Mouse (Mus musculus) embryonic facial prominence, embryonic 14.5 days (tissue): Measurements from ENCODE around the gene Terb1. TPM values are rescaled to one million over a fixed set of nuclear protein-coding genes. Genes with fewer than 3 reads are reported as not detected.

Experiments
- ATAC-seq: fragments of 200-750 bp; cut with Nextera tagmentation; 2 replicates; pipeline ENCODE4 v1.8.0; 2017; ENCODE audit warnings: low read depth, moderate number of reproducible peaks, moderate TSS enrichment
- DNase-seq: peaks from one replicate; pipeline ENCODE4 v3.0.0-alpha.2; 2015; ENCODE audit warnings: low spot score
- H3K27ac ChIP-seq: fragments of 300-500 bp; sonication (generic); replicated peaks from 2 replicates; pipeline ENCODE4 v1.5.1; 2014; ENCODE audit warnings: low read depth, mild to moderate bottlenecking, low read length, moderate library complexity
- H3K27me3 ChIP-seq: fragments of 300-500 bp; sonication (generic); replicated peaks from 2 replicates; pipeline ENCODE4 v1.6.1; 2014; ENCODE audit warnings: low read length; ENCODE audit not compliant: control insufficient read depth, insufficient read depth
- H3K36me3 ChIP-seq: fragments of 300-500 bp; sonication (generic); 2 replicates; pipeline ENCODE4 v1.6.1; 2014; ENCODE audit warnings: low read length, mixed read lengths; ENCODE audit not compliant: control insufficient read depth, insufficient read depth
- H3K4me1 ChIP-seq: fragments of 300-500 bp; sonication (generic); 2 replicates; pipeline ENCODE4 v1.6.1; 2014; ENCODE audit warnings: antibody characterized with exemption, low read length; ENCODE audit not compliant: control insufficient read depth, insufficient read depth
- H3K4me2 ChIP-seq: fragments of 300-500 bp; sonication (generic); 2 replicates; pipeline ENCODE4 v1.6.1; 2014; ENCODE audit warnings: low read depth, mild to moderate bottlenecking, low read length, moderate library complexity, mixed read lengths
- H3K4me3 ChIP-seq: fragments of 300-500 bp; sonication (generic); 2 replicates; pipeline ENCODE4 v1.5.1; 2014; ENCODE audit warnings: low read depth, mild to moderate bottlenecking, low read length
- H3K9ac ChIP-seq: fragments of 300-500 bp; sonication (generic); 2 replicates; pipeline ENCODE4 v1.6.1; 2014; ENCODE audit warnings: low read depth, mild to moderate bottlenecking, low read length, moderate library complexity, mixed read lengths
- H3K9me3 ChIP-seq: fragments of 300-500 bp; sonication (generic); 2 replicates; pipeline ENCODE4 v1.6.1; 2016; ENCODE audit warnings: low read length; ENCODE audit not compliant: control insufficient read depth
- WGBS: fragments of 180-500 bp; shearing (Covaris S2); extraction: QIAGEN DNeasy Blood & Tissue Kit; methylation state at CpG from one replicate; pipeline ENCODE4 v1.1.7; 2014; 5-methylcytosine and 5-hydroxymethylcytosine counted together
- polyA plus RNA-seq: library from polyadenylated mRNA; unstranded; fragments of >200 nt; fragmentation: Nextera tagmentation; extraction: Ambion mirVana; gene quantifications from 2 replicates; pipeline ENCODE4 v1.2.1, GENCODE M21; 2014

Gene Terb1
- polyA plus RNA-seq, 1 experiment from 2014 or later: 0.53 TPM

GRCm38 (mm10) chr8:104443125-104443679 lies 66.5 kb downstream of the Terb1 start:
- H3K4me1 ChIP-seq: peaks cover 10% of the 10 kb centered on the region
- H3K4me3 ChIP-seq: peak overlapping the region; percentile 99
- no peaks in the 10 kb centered on the region for H3K27me3 ChIP-seq
- H3K9ac ChIP-seq: peak overlapping the region; percentile 97
- H3K27ac ChIP-seq: peak overlapping the region; percentile 91; the same call in 1 of the 2 replicates
- 61% methylated on average over 7 of the region's 7 CpGs for WGBS
- ATAC-seq (no peak), DNase-seq (no peak)
- H3K9me3 ChIP-seq: no peaks in the 10 kb centered on the region
- peak overlapping the region; percentile 66; the same call in 1 of the 2 replicates for H3K4me2 ChIP-seq
- peaks cover 28% of the 10 kb centered on the region for H3K36me3 ChIP-seq

GRCm38 (mm10) chr8:104442299-104443124 lies 67.2 kb downstream of the Terb1 start, which contains the start of gene Dync1li2:
Gene Dync1li2 (minus strand): TSS chr8:104443047.
- Histone ChIP-seq H3K4me2 (peak within 1 kb of the TSS; percentile 66), H3K27ac (peak within 1 kb of the TSS; percentile 91), H3K27me3 (no peaks in the 10 kb centered on the region), H3K4me3 (peak within 1 kb of the TSS; percentile 99), H3K36me3 (peaks cover 33% of the 10 kb centered on the region), H3K9ac (peak within 1 kb of the TSS; percentile 97), H3K9me3 (no peaks in the 10 kb centered on the region), H3K4me1 (peaks cover 10% of the 10 kb centered on the region)
- DNase-seq (peak; percentile 89), ATAC-seq (peak; percentile 92)
- WGBS: under 1% methylated on average over 56 of the region's 75 CpGs

GRCm38 (mm10) chr8:104441613-104442012 lies 68.1 kb downstream of the Terb1 start:
- Histone ChIP-seq H3K36me3 (peaks cover 42% of the 10 kb centered on the region), H3K4me2 (peak overlapping the region; percentile 66), H3K4me1 (peaks cover 10% of the 10 kb centered on the region), H3K27me3 (no peaks in the 10 kb centered on the region), H3K27ac (no peak overlapping the region), H3K9ac (peak overlapping the region; percentile 97), H3K4me3 (peak overlapping the region; percentile 99), H3K9me3 (no peaks in the 10 kb centered on the region)
- no peak for ATAC-seq
- no peak for DNase-seq
- 51% methylated on average over 7 of the region's 7 CpGs for WGBS

GRCm38 (mm10) chr8:104439461-104439860 lies 70.2 kb downstream of the Terb1 start:
- H3K9ac ChIP-seq: no peak overlapping the region
- WGBS: 95% methylated on average over 8 of the region's 8 CpGs
- H3K27ac ChIP-seq: no peak overlapping the region
- H3K27me3 ChIP-seq: no peaks in the 10 kb centered on the region
- no peak overlapping the region for H3K4me2 ChIP-seq
- H3K9me3 ChIP-seq: no peaks in the 10 kb centered on the region
- ATAC-seq: no peak
- H3K36me3 ChIP-seq: peaks cover 63% of the 10 kb centered on the region
- peaks cover 16% of the 10 kb centered on the region for H3K4me1 ChIP-seq
- H3K4me3 ChIP-seq: no peak overlapping the region
- no peak for DNase-seq

DNA sequence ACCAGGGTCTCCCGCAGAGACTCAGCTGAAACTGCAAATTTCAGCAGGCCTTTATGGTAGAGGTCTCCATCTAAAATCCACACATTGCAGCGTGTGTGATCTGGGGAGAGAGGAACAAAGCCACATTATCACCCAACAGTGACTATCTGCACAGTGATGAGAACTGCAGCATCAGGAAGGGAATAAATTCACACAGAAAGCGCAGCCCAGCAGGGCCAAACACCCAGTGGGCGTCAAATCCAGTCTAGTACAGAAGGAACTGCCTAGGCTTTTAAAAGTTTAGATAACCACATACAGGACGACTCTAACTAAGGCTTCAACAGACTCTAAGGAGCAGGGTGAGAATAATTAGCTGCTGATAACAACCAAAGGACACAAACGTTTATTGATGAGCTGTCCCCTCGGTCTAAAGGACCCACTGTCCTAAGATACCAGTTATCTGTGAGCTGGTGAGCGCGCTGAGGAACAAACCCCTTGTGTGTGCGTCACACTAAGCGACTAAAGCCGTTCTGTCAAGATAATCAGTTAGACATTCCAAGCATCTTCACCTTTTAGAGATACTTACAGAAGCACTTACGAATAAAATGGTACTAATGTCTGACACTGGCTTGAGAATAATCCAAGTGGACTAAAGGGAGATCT lies 72.1 kb downstream of the Terb1 start:
- Histone ChIP-seq H3K9me3 (no peaks in the 10 kb centered on the region), H3K27ac (no peak overlapping the region), H3K4me2 (no peak overlapping the region), H3K9ac (no peak overlapping the region), H3K36me3 (peaks cover 81% of the 10 kb centered on the region), H3K27me3 (no peaks in the 10 kb centered on the region), H3K4me1 (peaks cover 16% of the 10 kb centered on the region), H3K4me3 (no peak overlapping the region)
- DNase-seq (no peak), ATAC-seq (no peak)
- WGBS: 91% methylated on average over 13 of the region's 13 CpGs

DNA sequence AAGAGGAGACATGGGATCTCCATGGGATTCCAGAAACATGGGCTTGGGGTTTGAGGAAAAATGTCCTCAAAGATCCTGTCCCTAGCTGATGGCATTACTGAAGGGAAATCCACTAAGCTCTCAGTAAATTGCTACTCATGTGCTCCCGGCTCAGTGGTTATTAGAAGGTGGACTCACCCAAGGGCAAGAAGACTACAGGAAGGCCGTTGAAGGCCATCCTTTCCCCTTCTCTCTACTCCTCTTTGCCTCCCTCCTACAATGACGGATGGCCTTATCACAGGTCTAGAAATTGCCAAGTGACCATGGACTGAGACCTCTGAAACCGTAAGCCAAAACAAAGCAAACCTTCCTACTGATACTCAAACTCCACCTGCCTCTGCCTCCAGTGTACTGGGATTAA lies 73.1 kb downstream of the Terb1 start:
- WGBS: 94% methylated on average over 4 of the region's 4 CpGs
- no peak overlapping the region for H3K9ac ChIP-seq
- H3K4me2 ChIP-seq: no peak overlapping the region

GRCm38 (mm10) chr8:104436038-104436437 lies 73.7 kb downstream of the Terb1 start:
- H3K9me3 ChIP-seq: 0 out of 2 replicates have a peak, but pooled peaks cover 3% of the 10 kb centered on the region
- WGBS: 55% methylated on average over 12 of the region's 12 CpGs
- DNase-seq (peak; percentile 95), ATAC-seq (peak; percentile 96)
- H3K4me1 ChIP-seq: peaks cover 8% of the 10 kb centered on the region
- H3K36me3 ChIP-seq: peaks cover 97% of the 10 kb centered on the region
- no peak overlapping the region for H3K9ac ChIP-seq
- H3K4me2 ChIP-seq: no peak overlapping the region
- H3K27ac ChIP-seq: peak overlapping the region; percentile 73
- H3K27me3 ChIP-seq: no peaks in the 10 kb centered on the region
- H3K4me3 ChIP-seq: no peak overlapping the region

More for the DNA sequence above, 73.1 kb downstream of the Terb1 start:
- Histone ChIP-seq H3K4me1 (peaks cover 14% of the 10 kb centered on the region), H3K27me3 (no peaks in the 10 kb centered on the region), H3K36me3 (peaks cover 92% of the 10 kb centered on the region), H3K9me3 (0 out of 2 replicates have a peak, but pooled peaks cover 3% of the 10 kb centered on the region), H3K4me3 (no peak overlapping the region), H3K27ac (peak overlapping the region; percentile 73)
- ATAC-seq (no peak), DNase-seq (no peak)

DNA sequence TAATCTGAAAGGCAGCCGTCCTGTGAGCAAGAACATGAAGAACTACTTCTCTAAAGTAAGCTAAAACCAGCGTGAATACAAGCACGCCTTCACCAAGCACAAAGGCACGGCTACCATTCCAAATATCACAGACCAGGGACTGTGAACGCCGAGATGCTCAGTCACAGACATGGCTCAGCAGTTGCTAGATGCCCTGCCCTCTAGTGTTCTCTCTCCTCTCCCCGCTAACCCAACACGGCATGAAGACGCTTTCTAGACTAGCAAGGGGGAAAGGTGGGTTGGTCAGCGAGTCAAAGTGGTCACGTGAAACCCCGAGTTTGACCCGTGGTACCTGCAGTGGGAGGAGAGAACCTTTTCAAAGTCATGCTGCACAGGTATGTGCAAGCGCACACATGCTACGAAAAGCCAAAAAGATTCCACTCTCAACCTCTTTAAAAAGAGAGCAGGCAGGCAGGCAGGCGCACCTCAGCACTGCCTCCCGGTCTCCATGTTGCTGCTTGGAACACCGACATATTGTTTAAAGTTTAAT lies 74.8 kb downstream of the Terb1 start:
- H3K36me3 ChIP-seq: peaks cover 98% of the 10 kb centered on the region

More for the DNA sequence above, 74.8 kb downstream of the Terb1 start:
- no peak overlapping the region for H3K4me3 ChIP-seq
- H3K4me2 ChIP-seq: no peak overlapping the region
- H3K27ac ChIP-seq: no peak overlapping the region
- peaks cover 6% of the 10 kb centered on the region; the same call in 1 of the 2 replicates for H3K4me1 ChIP-seq
- no peaks in the 10 kb centered on the region for H3K27me3 ChIP-seq
- 0 out of 2 replicates have a peak, but pooled peaks cover 3% of the 10 kb centered on the region for H3K9me3 ChIP-seq
- DNase-seq (no peak), ATAC-seq (no peak)
- 87% methylated on average over 18 of the region's 18 CpGs for WGBS
- no peak overlapping the region for H3K9ac ChIP-seq
